ENCODE assay signal across 8 mouse cellular contexts in genomic region chr17:80825971-80826730, GRCm38 (mm10).
DNase-seq lines count a peak whose midpoint lies in the region; ATAC-seq lines count a peak whose summit lies in the region.

No protein-coding gene starts in this region.

- peak; percentile 52 for DNase-seq in adrenal gland, postnatal 10 days
- peak; percentile 73 for DNase-seq in intestine, embryonic 14.5 days (ENCODE audit: low spot score)
- DNase-seq in liver, embryonic 11.5 days (ENCODE audit: low spot score) = no peak
- DNase-seq in right cerebral cortex, postnatal 25 days = no peak
- DNase-seq in frontal cortex, adult 2 months (ENCODE audit: extremely low spot score in 1 of 2, low spot score in 1 of 2) = no peak

- H3K36me3 ChIP-seq in embryonic facial prominence, embryonic 12.5 days = no peaks in the 10 kb centered on the region
- H3K36me3 ChIP-seq in intestine, embryonic 14.5 days (ENCODE audit: control insufficient read depth, insufficient read depth, low read length) = no peaks in the 10 kb centered on the region
- H3K36me3 ChIP-seq in liver, embryonic 11.5 days (ENCODE audit: control insufficient read depth, insufficient read depth, low read length) = no peaks in the 10 kb centered on the region
- H3K36me3 ChIP-seq in midbrain, embryonic 13.5 days = no peaks in the 10 kb centered on the region

- WGBS in embryonic facial prominence, embryonic 12.5 days = 26% methylated on average over 12 of the region's 12 CpGs
- 19% methylated on average over 12 of the region's 12 CpGs for WGBS in intestine, embryonic 14.5 days
- 26% methylated on average over 12 of the region's 12 CpGs for WGBS in liver, embryonic 11.5 days
- WGBS in midbrain, embryonic 13.5 days = 62% methylated on average over 12 of the region's 12 CpGs

- peaks cover 21% of the 10 kb centered on the region for H3K4me1 ChIP-seq in embryonic facial prominence, embryonic 12.5 days
- peaks cover 18% of the 10 kb centered on the region for H3K4me1 ChIP-seq in intestine, embryonic 14.5 days (replicated peaks; ENCODE audit: control insufficient read depth, insufficient read depth, low read length)
- peaks cover 4% of the 10 kb centered on the region; the same call in 1 of the 2 replicates for H3K4me1 ChIP-seq in liver, embryonic 11.5 days (replicated peaks; ENCODE audit: control insufficient read depth, insufficient read depth, low read length)
- H3K4me1 ChIP-seq in midbrain, embryonic 13.5 days (replicated peaks) = 0 out of 2 replicates have a peak, but pooled peaks cover 4% of the 10 kb centered on the region

- no peak overlapping the region for H3K9ac ChIP-seq in embryonic facial prominence, embryonic 12.5 days
- H3K9ac ChIP-seq in intestine, embryonic 14.5 days (ENCODE audit: low read length) = no peak overlapping the region
- no peak overlapping the region for H3K9ac ChIP-seq in liver, embryonic 11.5 days (ENCODE audit: low read depth, low read length)
- H3K9ac ChIP-seq in midbrain, embryonic 13.5 days (replicated peaks) = no peak overlapping the region

- no peaks in the 10 kb centered on the region for H3K9me3 ChIP-seq in embryonic facial prominence, embryonic 12.5 days
- no peaks in the 10 kb centered on the region for H3K9me3 ChIP-seq in intestine, embryonic 14.5 days (ENCODE audit: control insufficient read depth, low read length)
- no peaks in the 10 kb centered on the region for H3K9me3 ChIP-seq in liver, embryonic 11.5 days (ENCODE audit: control insufficient read depth, low read length)
- no peaks in the 10 kb centered on the region for H3K9me3 ChIP-seq in midbrain, embryonic 13.5 days

- H3K27me3 ChIP-seq in embryonic facial prominence, embryonic 12.5 days = no peaks in the 10 kb centered on the region
- H3K27me3 ChIP-seq in intestine, embryonic 14.5 days (replicated peaks; ENCODE audit: control insufficient read depth, insufficient read depth, low read length) = no peaks in the 10 kb centered on the region
- no peaks in the 10 kb centered on the region for H3K27me3 ChIP-seq in liver, embryonic 11.5 days (replicated peaks; ENCODE audit: control insufficient read depth, insufficient read depth, low read length)
- no peaks in the 10 kb centered on the region for H3K27me3 ChIP-seq in midbrain, embryonic 13.5 days

- ATAC-seq in embryonic facial prominence, embryonic 12.5 days (ENCODE audit: insufficient number of reproducible peaks, insufficient read depth, low FRiP score, low TSS enrichment) = peak; percentile 68; the same call in 1 of the 2 replicates
- ATAC-seq in intestine, embryonic 14.5 days (replicated peaks; ENCODE audit: low FRiP score, low TSS enrichment, low read depth) = peak; percentile 79
- ATAC-seq in liver, embryonic 11.5 days (replicated peaks; ENCODE audit: low FRiP score) = peak; percentile 43; the same call in 1 of the 2 replicates
- ATAC-seq in cerebellum, adult (ENCODE audit: insufficient number of reproducible peaks, low FRiP score, low TSS enrichment) = no peak
- no peak for ATAC-seq in midbrain, embryonic 13.5 days

- H3K4me2 ChIP-seq in embryonic facial prominence, embryonic 12.5 days (replicated peaks) = peak overlapping the region; percentile 31; the same call in 1 of the 2 replicates
- peak overlapping the region; percentile 11 for H3K4me2 ChIP-seq in intestine, embryonic 14.5 days (ENCODE audit: low read length)
- H3K4me2 ChIP-seq in liver, embryonic 11.5 days = no peak overlapping the region
- H3K4me2 ChIP-seq in midbrain, embryonic 13.5 days (replicated peaks) = no peak overlapping the region

- peak overlapping the region; percentile 81 for H3K27ac ChIP-seq in embryonic facial prominence, embryonic 12.5 days
- peak overlapping the region; percentile 66 for H3K27ac ChIP-seq in intestine, embryonic 14.5 days (ENCODE audit: low read depth)
- no peak overlapping the region for H3K27ac ChIP-seq in liver, embryonic 11.5 days (ENCODE audit: low read depth, low read length)
- H3K27ac ChIP-seq in midbrain, embryonic 13.5 days = no peak overlapping the region

- H3K4me3 ChIP-seq in embryonic facial prominence, embryonic 12.5 days = no peak overlapping the region
- H3K4me3 ChIP-seq in intestine, embryonic 14.5 days (ENCODE audit: low read depth, low read length) = no peak overlapping the region
- H3K4me3 ChIP-seq in liver, embryonic 11.5 days (ENCODE audit: low read depth, low read length) = no peak overlapping the region
- no peak overlapping the region for H3K4me3 ChIP-seq in midbrain, embryonic 13.5 days (replicated peaks)

Comparison
In these comparisons a context has a peak if more than half of its experiments do, and no peak if none do; other contexts are left out.
1. DNase-seq: peak in adrenal gland, postnatal 10 days (single experiment) and intestine, embryonic 14.5 days (single experiment); none in liver, embryonic 11.5 days (single experiment), right cerebral cortex, postnatal 25 days (single experiment) and frontal cortex, adult 2 months (0 of 2).
2. ATAC-seq: peak in embryonic facial prominence, embryonic 12.5 days (single experiment), intestine, embryonic 14.5 days (single experiment) and liver, embryonic 11.5 days (single experiment); none in cerebellum, adult (single experiment) and midbrain, embryonic 13.5 days (single experiment).
3. H3K27ac ChIP-seq: peak in embryonic facial prominence, embryonic 12.5 days (single experiment) and intestine, embryonic 14.5 days (single experiment); none in liver, embryonic 11.5 days (single experiment) and midbrain, embryonic 13.5 days (single experiment).
4. H3K4me2 ChIP-seq: peak in embryonic facial prominence, embryonic 12.5 days (single experiment) and intestine, embryonic 14.5 days (single experiment); none in liver, embryonic 11.5 days (single experiment) and midbrain, embryonic 13.5 days (single experiment).